Mouse (Mus musculus) midbrain, postnatal 0 days (tissue): ENCODE data around the gene Otp. TPM values are rescaled to one million over a fixed set of nuclear protein-coding genes. Genes with fewer than 3 reads are reported as not detected.

Experiments used
- ATAC-seq: fragments of 200-750 bp; cut with Nextera tagmentation; 2 replicates; pipeline ENCODE4 v1.8.0; 2017; ENCODE audit warnings: moderate number of reproducible peaks, mild to moderate bottlenecking, moderate TSS enrichment, moderate library complexity; ENCODE audit not compliant: low FRiP score
- DNase-seq: peaks from one replicate; pipeline ENCODE4 v3.0.0-alpha.2; 2015; ENCODE audit warnings: low spot score
- H3K27ac ChIP-seq: fragments of 300-500 bp; sonication (generic); 2 replicates; pipeline ENCODE4 v1.5.1; 2014; ENCODE audit warnings: low read depth, mild to moderate bottlenecking, low read length, mixed read lengths
- H3K27me3 ChIP-seq: fragments of 300-500 bp; sonication (generic); 2 replicates; pipeline ENCODE4 v1.6.1; 2014; ENCODE audit warnings: low read length, control low read depth, mixed read lengths; ENCODE audit not compliant: insufficient read depth
- H3K36me3 ChIP-seq: fragments of 300-500 bp; sonication (generic); 2 replicates; pipeline ENCODE4 v1.6.1; 2014; ENCODE audit warnings: low read length, control low read depth, mixed read lengths; ENCODE audit not compliant: insufficient read depth
- H3K4me1 ChIP-seq: fragments of 300-500 bp; sonication (generic); 2 replicates; pipeline ENCODE4 v1.6.1; 2014; ENCODE audit warnings: mild to moderate bottlenecking, control low read depth, antibody characterized with exemption, low read length, mixed read lengths; ENCODE audit not compliant: insufficient read depth
- H3K4me2 ChIP-seq: fragments of 300-500 bp; sonication (generic); 2 replicates; pipeline ENCODE4 v1.6.1; 2014; ENCODE audit warnings: low read depth, mild to moderate bottlenecking, low read length, mixed read lengths; ENCODE audit not compliant: poor library complexity, severe bottlenecking
- H3K4me3 ChIP-seq: fragments of 300-500 bp; sonication (generic); 2 replicates; pipeline ENCODE4 v1.5.1; 2014; ENCODE audit warnings: low read depth, mild to moderate bottlenecking, low read length, moderate library complexity
- H3K9ac ChIP-seq: fragments of 300-500 bp; sonication (generic); replicated peaks from 2 replicates; pipeline ENCODE4 v1.6.1; 2014; ENCODE audit warnings: mild to moderate bottlenecking, low read length, moderate library complexity, mixed read lengths; ENCODE audit not compliant: poor library complexity, severe bottlenecking
- H3K9me3 ChIP-seq: fragments of 300-500 bp; sonication (generic); 2 replicates; pipeline ENCODE4 v1.6.1; 2016; ENCODE audit warnings: low read length, control low read depth
- CTCF ChIP-seq: IDR thresholded peaks from 2 replicates; pipeline ENCODE4 v1.5.1; 2016; ENCODE audit warnings: antibody characterized with exemption, mild to moderate bottlenecking
- WGBS: fragments of 180-500 bp; shearing (Covaris S2); extraction: QIAGEN DNeasy Blood & Tissue Kit; methylation state at CpG from one replicate; pipeline ENCODE4 v1.1.7; 2014; 5-methylcytosine and 5-hydroxymethylcytosine counted together
- polyA plus RNA-seq: library from polyadenylated mRNA; unstranded; fragments of >200 nt; fragmentation: Nextera tagmentation; extraction: Ambion mirVana; gene quantifications from 2 replicates; pipeline ENCODE4 v1.2.1, GENCODE M21; 2015
- total RNA-seq: library from RNA; depleted of rRNA; stranded (reverse); fragments of >200 nt; gene quantifications from 2 replicates; pipeline ENCODE4 v1.2.3, GENCODE M21; 2014

Otp gene
- total and polyA plus RNA-seq, 2 experiments from 2014 or later, result 3.3 to 4.5 TPM

DNA sequence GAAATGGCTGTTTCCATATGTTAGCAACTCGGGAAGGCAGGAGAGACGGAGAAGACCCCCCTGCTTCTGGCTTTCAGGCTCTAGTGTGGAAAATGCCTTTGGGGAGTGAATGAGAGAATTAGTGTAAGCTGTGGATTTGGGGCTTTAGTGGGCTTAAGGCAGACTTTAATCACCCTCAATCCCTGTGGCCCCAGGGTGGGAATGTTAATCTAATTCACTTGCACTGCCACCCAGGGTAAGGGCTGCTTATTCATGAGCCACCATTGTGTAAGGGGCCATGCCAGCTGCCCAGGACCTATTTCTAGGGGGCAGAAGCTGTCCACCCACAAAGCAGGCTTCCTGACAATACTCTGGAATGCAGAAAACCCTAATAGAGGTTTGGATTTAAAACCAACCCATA is 8.5 kb upstream of the Otp start:
- WGBS, result 8% methylated on average over 2 of the region's 2 CpGs
- no peak for ATAC-seq
- no peak overlapping the region for H3K4me2 ChIP-seq
- no peaks in the 10 kb centered on the region for H3K9me3 ChIP-seq
- no peak overlapping the region for H3K9ac ChIP-seq
- H3K4me1 ChIP-seq, result no peaks in the 10 kb centered on the region
- DNase-seq, result no peak
- H3K27me3 ChIP-seq, result peaks cover 84% of the 10 kb centered on the region
- H3K36me3 ChIP-seq, result no peaks in the 10 kb centered on the region
- TF ChIP-seq CTCF, result no peak
- no peak overlapping the region for H3K27ac ChIP-seq
- H3K4me3 ChIP-seq, result no peak overlapping the region

DNA sequence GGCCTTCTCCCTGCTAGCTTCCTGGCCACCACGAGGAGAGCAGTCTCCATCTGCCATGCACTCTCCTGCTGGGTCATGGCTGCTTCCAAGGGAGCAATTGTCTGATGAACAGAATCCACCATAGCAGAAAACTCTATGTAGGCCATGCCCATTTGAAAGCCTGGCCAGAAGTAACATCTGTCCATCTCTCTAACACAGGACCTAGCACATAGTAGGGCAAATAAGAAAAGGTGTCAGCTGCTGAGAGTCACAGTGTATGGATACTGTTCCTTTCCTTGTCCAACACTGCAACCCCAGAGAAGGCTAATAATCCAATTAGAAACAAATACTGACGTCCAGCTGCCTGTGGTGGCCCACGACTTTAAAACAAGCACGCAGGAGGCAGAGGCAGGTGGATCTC is 7.6 kb upstream of the Otp start:
- Histone ChIP-seq H3K4me3 (no peak overlapping the region), H3K9ac (no peak overlapping the region), H3K4me1 (no peaks in the 10 kb centered on the region), H3K4me2 (no peak overlapping the region), H3K27ac (no peak overlapping the region), H3K36me3 (no peaks in the 10 kb centered on the region), H3K9me3 (no peaks in the 10 kb centered on the region), H3K27me3 (peaks cover 78% of the 10 kb centered on the region)
- ATAC-seq (no peak), DNase-seq (no peak)
- TF ChIP-seq CTCF, result no peak
- 46% methylated on average over 4 of the region's 4 CpGs for WGBS

- DNase-seq (peak; percentile 42), ATAC-seq (peak; percentile 27; the same call in 1 of the 2 replicates)
- H3K36me3 ChIP-seq, result no peaks in the 10 kb centered on the region
- TF ChIP-seq CTCF, result peak; percentile 60
- H3K4me1 ChIP-seq, result no peaks in the 10 kb centered on the region
- peaks cover 78% of the 10 kb centered on the region for H3K27me3 ChIP-seq
- H3K9me3 ChIP-seq, result no peaks in the 10 kb centered on the region
- no peak overlapping the region for H3K27ac ChIP-seq
- no peak overlapping the region for H3K9ac ChIP-seq
- 1% methylated on average over 32 of the region's 35 CpGs for WGBS
- H3K4me3 ChIP-seq, result peak overlapping the region; percentile 21; the same call in 1 of the 2 replicates
- H3K4me2 ChIP-seq, result peak overlapping the region; percentile 41
These were observed 6.9 kb upstream of the Otp start for GRCm38 (mm10) chr13:94868478-94868950.

- no peak overlapping the region for H3K4me2 ChIP-seq
- no peak for TF ChIP-seq CTCF
- no peak for ATAC-seq
These were observed 5.9 kb upstream of the Otp start for GRCm38 (mm10) chr13:94869541-94869940.

GRCm38 (mm10) chr13:94870071-94870460 is 5.3 kb upstream of the Otp start:
- H3K4me2 ChIP-seq, result no peak overlapping the region

More at GRCm38 (mm10) chr13:94869541-94869940, 5.9 kb upstream of the Otp start:
- no peaks in the 10 kb centered on the region for H3K9me3 ChIP-seq
- DNase-seq, result no peak
- no peaks in the 10 kb centered on the region for H3K4me1 ChIP-seq
- no peak overlapping the region for H3K4me3 ChIP-seq
- H3K9ac ChIP-seq, result no peak overlapping the region
- no peak overlapping the region for H3K27ac ChIP-seq
- WGBS, result 2% methylated on average over 8 of the region's 8 CpGs
- peaks cover 72% of the 10 kb centered on the region for H3K27me3 ChIP-seq
- no peaks in the 10 kb centered on the region for H3K36me3 ChIP-seq

GRCm38 (mm10) chr13:94870461-94871186 is 4.8 kb upstream of the Otp start:
- H3K36me3 ChIP-seq, result no peaks in the 10 kb centered on the region
- H3K4me1 ChIP-seq, result no peaks in the 10 kb centered on the region
- DNase-seq (no peak), ATAC-seq (no peak)
- H3K4me2 ChIP-seq, result no peak overlapping the region
- H3K27ac ChIP-seq, result no peak overlapping the region
- H3K27me3 ChIP-seq, result peaks cover 72% of the 10 kb centered on the region
- no peak overlapping the region for H3K4me3 ChIP-seq
- 1% methylated on average over 21 of the region's 21 CpGs for WGBS
- no peak for TF ChIP-seq CTCF
- H3K9ac ChIP-seq, result no peak overlapping the region
- no peaks in the 10 kb centered on the region for H3K9me3 ChIP-seq

More at GRCm38 (mm10) chr13:94870071-94870460, 5.3 kb upstream of the Otp start:
- Histone ChIP-seq H3K4me3 (no peak overlapping the region), H3K27ac (no peak overlapping the region), H3K27me3 (peaks cover 72% of the 10 kb centered on the region), H3K9ac (no peak overlapping the region), H3K9me3 (no peaks in the 10 kb centered on the region), H3K36me3 (no peaks in the 10 kb centered on the region), H3K4me1 (no peaks in the 10 kb centered on the region)
- DNase-seq (no peak), ATAC-seq (no peak)
- no peak for TF ChIP-seq CTCF
- WGBS, result 5% methylated on average over 9 of the region's 9 CpGs
